Mouse (Mus musculus): ENCODE results near the gene Tbc1d9. TPM values are rescaled to one million over a fixed set of nuclear protein-coding genes. Genes with fewer than 3 reads are reported as not detected.

Gene Tbc1d9
- total and polyA plus RNA-seq, 2 experiments = 0.62 to 1.6 TPM

DNA sequence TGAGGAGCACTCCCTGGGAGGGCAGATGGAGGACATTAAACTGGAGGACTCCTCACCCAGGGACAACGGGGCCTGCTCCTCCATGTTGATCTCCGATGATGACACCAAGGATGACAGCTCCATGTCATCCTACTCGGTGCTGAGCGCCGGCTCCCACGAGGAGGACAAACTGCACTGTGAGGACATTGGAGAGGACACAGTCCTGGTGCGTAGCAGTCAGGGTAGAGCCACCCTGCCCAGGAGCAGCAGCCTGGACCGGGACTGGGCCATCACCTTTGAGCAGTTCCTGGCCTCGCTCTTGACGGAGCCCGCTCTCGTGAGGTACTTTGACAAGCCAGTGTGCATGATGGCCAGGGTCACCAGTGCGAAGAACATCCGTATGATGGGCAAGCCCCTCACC, 106.0 kb downstream of the Tbc1d9 start:
- no peak overlapping the region for H3K27ac ChIP-seq (replicated peaks; ENCODE audit: insufficient read depth, low read depth, low read length)
- 96% methylated on average over 14 of the region's 14 CpGs for WGBS
- H3K4me1 ChIP-seq (ENCODE audit: control insufficient read depth, insufficient read depth, low read length) = no peaks in the 10 kb centered on the region
- no peak overlapping the region for H3K4me3 ChIP-seq (ENCODE audit: insufficient read depth, low read depth, low read length)
- TF ChIP-seq CTCF (IDR thresholded peaks at IDR 0.05; ENCODE audit: low read depth, low read length) = no peak
- no peak for TF ChIP-seq POLR2A (IDR thresholded peaks at IDR 0.05; ENCODE audit: extremely low read depth, insufficient read depth, low read length)
- no peaks in the 10 kb centered on the region for H3K79me2 ChIP-seq (ENCODE audit: control insufficient read depth, insufficient read depth, low read length)
- H3K27me3 ChIP-seq (ENCODE audit: control insufficient read depth, insufficient read depth, low read length) = no peaks in the 10 kb centered on the region
- no peak overlapping the region for H3K9ac ChIP-seq (ENCODE audit: low read depth, low read length)
- H3K36me3 ChIP-seq (ENCODE audit: control insufficient read depth, insufficient read depth, low read length) = no peaks in the 10 kb centered on the region
- no peak for DNase-seq (ENCODE audit: extremely low read depth, low read depth, low spot score)

DNA sequence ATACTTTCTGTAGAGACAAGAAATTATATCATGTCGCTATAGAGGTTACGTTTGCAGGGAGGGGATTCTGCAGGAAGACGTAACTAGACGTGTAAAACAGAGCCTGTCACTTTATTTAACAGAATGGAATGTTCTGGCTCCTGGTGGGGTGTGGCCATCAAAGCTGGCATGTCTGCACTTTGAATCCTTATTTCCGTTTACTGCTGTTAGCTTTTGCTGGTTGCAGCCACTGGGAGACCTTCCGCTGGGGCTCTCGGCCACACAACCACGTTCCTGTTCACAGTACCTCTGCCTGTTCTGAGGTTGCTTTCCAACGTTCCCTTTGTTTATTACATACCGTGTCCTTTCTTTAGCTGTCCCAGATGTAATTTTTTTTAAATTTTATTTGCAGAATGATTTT, 107.3 kb downstream of the Tbc1d9 start:
- 86% methylated on average over 10 of the region's 10 CpGs for WGBS
- TF ChIP-seq POLR2A (IDR thresholded peaks at IDR 0.05; ENCODE audit: extremely low read depth, insufficient read depth, low read length) (no peak), CTCF (IDR thresholded peaks at IDR 0.05; ENCODE audit: low read depth, low read length) (no peak)
- H3K9ac ChIP-seq (ENCODE audit: low read depth, low read length) = no peak overlapping the region
- DNase-seq (ENCODE audit: extremely low read depth, low read depth, low spot score) = no peak
- no peaks in the 10 kb centered on the region for H3K27me3 ChIP-seq (ENCODE audit: control insufficient read depth, insufficient read depth, low read length)
- H3K79me2 ChIP-seq (ENCODE audit: control insufficient read depth, insufficient read depth, low read length) = no peaks in the 10 kb centered on the region
- H3K27ac ChIP-seq (replicated peaks; ENCODE audit: insufficient read depth, low read depth, low read length) = no peak overlapping the region
- H3K4me1 ChIP-seq (ENCODE audit: control insufficient read depth, insufficient read depth, low read length) = no peaks in the 10 kb centered on the region
- no peak overlapping the region for H3K4me3 ChIP-seq (ENCODE audit: insufficient read depth, low read depth, low read length)
- H3K36me3 ChIP-seq (ENCODE audit: control insufficient read depth, insufficient read depth, low read length) = no peaks in the 10 kb centered on the region

- H3K27me3 ChIP-seq (ENCODE audit: control insufficient read depth, insufficient read depth, low read length) = no peaks in the 10 kb centered on the region
- no peaks in the 10 kb centered on the region for H3K4me1 ChIP-seq (ENCODE audit: control insufficient read depth, insufficient read depth, low read length)
- H3K9ac ChIP-seq (ENCODE audit: low read depth, low read length) = no peak overlapping the region
- DNase-seq (ENCODE audit: extremely low read depth, low read depth, low spot score) = no peak
- H3K79me2 ChIP-seq (ENCODE audit: control insufficient read depth, insufficient read depth, low read length) = no peaks in the 10 kb centered on the region
- no peak overlapping the region for H3K27ac ChIP-seq (replicated peaks; ENCODE audit: insufficient read depth, low read depth, low read length)
- H3K4me3 ChIP-seq (ENCODE audit: insufficient read depth, low read depth, low read length) = no peak overlapping the region
- no peak for TF ChIP-seq CTCF (IDR thresholded peaks at IDR 0.05; ENCODE audit: low read depth, low read length)
- H3K36me3 ChIP-seq (ENCODE audit: control insufficient read depth, insufficient read depth, low read length) = no peaks in the 10 kb centered on the region
- WGBS = 71% methylated on average over 11 of the region's 11 CpGs
Observed at GRCm38 (mm10) chr8:83274470-83274869, 109.3 kb downstream of the Tbc1d9 start.

DNA sequence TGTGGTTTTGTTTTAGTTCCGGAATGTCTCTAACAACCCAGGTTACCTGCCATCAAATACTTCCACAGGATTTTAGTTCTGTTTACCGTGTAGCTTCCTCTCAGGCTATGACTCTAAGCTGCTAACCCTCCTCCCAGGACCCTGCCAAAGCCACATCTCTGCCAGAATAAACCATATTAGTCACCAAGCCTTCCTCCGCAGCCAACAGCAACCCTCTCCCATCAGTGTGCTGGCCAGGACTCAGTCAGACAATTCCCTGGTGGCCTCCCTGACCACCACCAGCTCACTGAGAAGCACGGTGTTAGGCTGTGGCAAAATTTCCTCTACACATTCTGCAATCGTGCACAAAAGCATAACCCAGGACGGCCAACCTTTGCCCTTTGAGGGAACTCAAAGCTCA, 113.3 kb downstream of the Tbc1d9 start:
- 85% methylated on average over 6 of the region's 6 CpGs for WGBS
- TF ChIP-seq POLR2A (IDR thresholded peaks at IDR 0.05; ENCODE audit: extremely low read depth, insufficient read depth, low read length) (no peak), CTCF (IDR thresholded peaks at IDR 0.05; ENCODE audit: low read depth, low read length) (no peak)
- Histone ChIP-seq H3K79me2 (ENCODE audit: control insufficient read depth, insufficient read depth, low read length) (no peaks in the 10 kb centered on the region), H3K36me3 (ENCODE audit: control insufficient read depth, insufficient read depth, low read length) (no peaks in the 10 kb centered on the region), H3K27me3 (ENCODE audit: control insufficient read depth, insufficient read depth, low read length) (no peaks in the 10 kb centered on the region), H3K27ac (replicated peaks; ENCODE audit: insufficient read depth, low read depth, low read length) (no peak overlapping the region), H3K9ac (ENCODE audit: low read depth, low read length) (no peak overlapping the region), H3K4me1 (ENCODE audit: control insufficient read depth, insufficient read depth, low read length) (no peaks in the 10 kb centered on the region), H3K4me3 (ENCODE audit: insufficient read depth, low read depth, low read length) (no peak overlapping the region)
- no peak for DNase-seq (ENCODE audit: extremely low read depth, low read depth, low spot score)

GRCm38 (mm10) chr8:83285391-83285790, 120.2 kb downstream of the Tbc1d9 start:
- no peak for DNase-seq (ENCODE audit: extremely low read depth, low read depth, low spot score)
- no peak for TF ChIP-seq CTCF (IDR thresholded peaks at IDR 0.05; ENCODE audit: low read depth, low read length)
- TF ChIP-seq POLR2A (IDR thresholded peaks at IDR 0.05; ENCODE audit: extremely low read depth, insufficient read depth, low read length) = no peak
- H3K27ac ChIP-seq (replicated peaks; ENCODE audit: insufficient read depth, low read depth, low read length) = no peak overlapping the region

DNA sequence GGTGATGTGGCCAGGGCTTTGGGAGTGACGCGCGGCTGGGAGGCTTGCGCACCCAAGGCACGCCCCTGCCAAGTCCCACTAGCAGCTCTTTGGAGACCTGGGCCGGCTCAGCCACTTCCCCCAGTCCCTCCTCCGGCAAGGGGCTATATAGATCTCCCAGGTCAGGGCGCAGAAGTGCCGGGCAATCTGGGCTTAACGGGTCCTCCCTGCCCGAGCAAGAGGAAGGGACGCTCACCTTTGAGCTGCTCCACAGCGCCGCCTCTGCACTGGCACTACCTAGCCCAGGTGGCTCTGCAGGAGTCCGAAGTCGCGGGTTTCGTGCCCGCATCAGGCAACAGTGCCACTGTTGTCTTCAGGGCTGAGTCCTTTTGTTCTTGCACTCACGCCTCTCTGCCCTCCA, 125.0 kb downstream of the Tbc1d9 start, which contains the start of gene Ucp1:
TSS of gene Ucp1 (plus strand) at position 177 of the 400 bp plus-strand sequence.
- H3K4me1 ChIP-seq (ENCODE audit: control insufficient read depth, insufficient read depth, low read length) = no peaks in the 10 kb centered on the region
- H3K27me3 ChIP-seq (ENCODE audit: control insufficient read depth, insufficient read depth, low read length) = no peaks in the 10 kb centered on the region
- no peak for DNase-seq (ENCODE audit: extremely low read depth, low read depth, low spot score)
- H3K9ac ChIP-seq (ENCODE audit: low read depth, low read length) = no peak within 1 kb of the TSS
- no peaks in the 10 kb centered on the region for H3K36me3 ChIP-seq (ENCODE audit: control insufficient read depth, insufficient read depth, low read length)
- H3K27ac ChIP-seq (replicated peaks; ENCODE audit: insufficient read depth, low read depth, low read length) = no peak within 1 kb of the TSS
- TF ChIP-seq POLR2A (IDR thresholded peaks at IDR 0.05; ENCODE audit: extremely low read depth, insufficient read depth, low read length) (no peak), CTCF (IDR thresholded peaks at IDR 0.05; ENCODE audit: low read depth, low read length) (no peak)
- no peak within 1 kb of the TSS for H3K4me3 ChIP-seq (ENCODE audit: insufficient read depth, low read depth, low read length)
- H3K79me2 ChIP-seq (ENCODE audit: control insufficient read depth, insufficient read depth, low read length) = no peaks in the 10 kb centered on the region
- 5% methylated on average over 20 of the region's 20 CpGs for WGBS

More at GRCm38 (mm10) chr8:83285391-83285790, 120.2 kb downstream of the Tbc1d9 start:
- Histone ChIP-seq H3K4me1 (ENCODE audit: control insufficient read depth, insufficient read depth, low read length) (no peaks in the 10 kb centered on the region), H3K79me2 (ENCODE audit: control insufficient read depth, insufficient read depth, low read length) (no peaks in the 10 kb centered on the region), H3K36me3 (ENCODE audit: control insufficient read depth, insufficient read depth, low read length) (no peaks in the 10 kb centered on the region), H3K4me3 (ENCODE audit: insufficient read depth, low read depth, low read length) (no peak overlapping the region), H3K27me3 (ENCODE audit: control insufficient read depth, insufficient read depth, low read length) (no peaks in the 10 kb centered on the region), H3K9ac (ENCODE audit: low read depth, low read length) (no peak overlapping the region)
- WGBS = 77% methylated on average over 8 of the region's 8 CpGs

Data from liver, adult 2 months (tissue).